Mouse (Mus musculus): ENCODE data around the gene Vamp2.

Vamp2 gene

DNA sequence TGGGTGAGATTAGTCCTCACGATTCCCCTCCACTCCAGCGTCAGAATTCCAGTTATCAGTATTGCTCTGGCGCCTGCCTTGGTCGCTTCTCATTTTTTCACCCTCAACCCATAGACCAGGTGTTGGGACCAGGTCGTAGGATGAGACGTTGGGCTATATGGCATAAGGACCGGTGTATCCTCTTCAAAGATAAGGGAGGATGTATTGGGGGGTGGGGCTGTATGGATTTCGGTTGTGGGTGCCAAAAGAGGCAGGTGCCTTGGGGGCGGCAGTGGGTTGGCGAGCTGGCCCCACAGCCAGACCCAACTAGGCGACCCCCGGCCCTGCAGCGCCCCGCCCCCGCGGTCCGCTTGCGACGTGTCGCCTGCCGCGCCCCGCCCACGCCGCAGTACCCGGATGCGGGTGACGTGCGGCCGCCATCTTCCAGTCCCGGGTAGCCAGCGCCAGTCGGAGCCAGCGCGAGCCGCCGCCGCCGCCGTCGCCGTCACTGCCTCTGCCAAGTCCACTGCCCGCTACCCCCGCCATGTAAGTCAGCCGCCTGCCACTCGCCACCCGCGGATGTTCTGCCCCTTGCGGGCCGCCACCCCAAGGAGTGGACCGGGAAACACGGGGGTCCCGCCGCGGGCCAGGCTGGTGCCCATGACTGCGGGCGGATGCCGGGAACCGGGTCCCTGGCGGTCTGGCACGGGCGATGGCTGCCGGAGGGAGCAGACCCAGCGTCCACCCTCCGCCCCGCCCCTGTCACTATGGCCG lies at the start of gene Vamp2:
Gene Vamp2 (plus strand): TSS at position 388 of the 753 bp plus-strand sequence.
- ATAC-seq (ENCODE audit: low TSS enrichment), result peak; percentile 47

DNA sequence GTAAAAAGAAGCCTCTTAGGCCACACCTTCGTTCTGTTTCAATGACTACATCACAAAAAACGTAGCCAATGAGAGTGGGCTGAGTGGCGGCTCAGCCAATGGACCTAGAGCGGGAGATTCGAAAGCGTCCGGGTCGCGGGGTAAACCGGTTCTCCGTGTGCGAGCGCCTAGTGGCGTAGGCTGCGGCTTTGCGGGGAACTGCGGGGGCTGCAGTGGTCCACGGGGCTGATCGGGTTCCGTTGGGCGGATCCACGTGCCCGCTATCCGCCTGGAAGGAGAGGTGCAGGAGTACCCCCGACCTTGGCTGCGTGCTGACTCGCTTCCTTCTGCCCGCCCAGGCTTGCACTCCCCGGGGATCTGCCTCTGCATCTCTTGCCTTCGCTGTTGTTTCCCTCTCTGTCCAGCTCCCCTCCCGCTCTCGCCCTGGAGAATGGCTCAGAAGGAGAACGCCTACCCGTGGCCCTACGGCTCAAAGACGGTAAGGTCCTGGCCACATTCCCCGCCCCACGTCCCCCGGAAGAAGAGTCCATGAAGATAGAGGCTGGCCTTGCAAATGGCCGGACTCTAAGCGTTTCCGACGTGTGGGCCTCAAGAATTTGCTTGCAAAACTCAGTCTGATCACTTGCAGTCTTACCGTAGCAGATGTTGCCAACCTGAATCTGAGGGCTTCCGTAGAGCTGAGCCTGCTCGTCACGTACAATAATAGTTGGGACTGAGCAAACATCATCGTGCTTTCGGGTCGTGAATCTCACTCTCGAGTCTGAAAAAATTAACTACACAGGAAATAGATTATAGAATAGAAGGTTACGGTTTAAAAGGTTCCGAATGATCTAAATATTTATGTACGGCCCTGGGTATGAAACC lies 42.5 kb upstream of the Vamp2 start, which contains the start of gene Aurkb:
Gene Aurkb (plus strand): TSS at position 117 of the 864 bp plus-strand sequence.
- ATAC-seq (ENCODE audit: low TSS enrichment), result peak; percentile 64; the same call in 1 of the 2 replicates

DNA sequence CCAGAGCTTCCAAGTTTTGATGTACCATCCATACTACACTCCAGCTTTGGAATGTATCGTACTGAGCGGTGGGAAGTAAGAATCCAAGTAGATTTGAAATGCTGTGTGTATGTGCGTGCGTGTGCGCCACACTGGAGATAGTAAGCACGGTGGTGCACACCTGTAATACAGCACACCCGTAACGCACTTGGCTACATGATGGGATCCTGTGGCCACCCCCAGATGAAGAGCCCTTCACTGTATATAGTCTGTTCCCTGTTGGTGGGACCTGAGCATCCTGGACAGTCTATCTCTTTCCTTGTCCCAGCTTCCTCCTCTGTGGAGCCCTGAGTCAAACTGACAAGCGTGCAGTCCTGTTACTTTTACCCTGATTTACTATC lies 41.9 kb upstream of the Vamp2 start:
- ATAC-seq (ENCODE audit: low TSS enrichment), result no peak

DNA sequence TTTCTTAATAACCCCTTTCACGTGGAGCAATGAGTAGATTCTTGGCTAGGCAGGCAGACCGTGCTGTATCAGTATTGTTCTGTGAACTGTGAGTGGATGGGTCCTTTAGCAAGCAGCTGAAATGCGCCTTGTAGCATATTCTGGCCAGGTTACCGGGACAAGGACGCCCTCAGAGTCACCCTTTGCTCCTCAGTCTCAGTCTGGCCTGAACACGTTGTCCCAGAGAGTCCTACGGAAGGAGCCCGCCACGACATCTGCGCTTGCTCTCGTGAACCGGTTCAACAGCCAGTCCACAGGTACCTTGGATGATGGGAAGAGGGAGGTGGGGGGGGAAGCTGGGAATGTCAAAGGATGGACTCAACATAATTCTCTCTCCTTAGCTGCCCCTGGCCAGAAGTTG lies 40.7 kb upstream of the Vamp2 start:
- ATAC-seq (ENCODE audit: low TSS enrichment), result no peak

DNA sequence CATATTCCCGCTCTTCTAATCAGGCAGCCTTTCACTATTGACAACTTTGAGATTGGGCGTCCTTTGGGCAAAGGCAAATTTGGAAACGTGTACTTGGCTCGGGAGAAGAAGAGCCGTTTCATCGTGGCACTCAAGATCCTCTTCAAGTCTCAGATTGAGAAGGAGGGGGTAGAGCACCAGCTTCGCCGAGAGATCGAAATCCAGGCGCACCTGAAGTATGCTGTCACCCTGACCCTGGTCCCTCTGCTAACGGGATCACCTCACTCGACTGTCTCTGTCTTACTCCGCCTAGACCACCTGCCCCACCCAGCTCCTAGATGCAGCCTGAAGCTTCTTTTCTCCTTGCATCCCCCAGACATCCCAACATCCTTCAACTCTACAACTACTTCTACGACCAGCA lies 40.1 kb upstream of the Vamp2 start:
- no peak for ATAC-seq (ENCODE audit: low TSS enrichment)

DNA sequence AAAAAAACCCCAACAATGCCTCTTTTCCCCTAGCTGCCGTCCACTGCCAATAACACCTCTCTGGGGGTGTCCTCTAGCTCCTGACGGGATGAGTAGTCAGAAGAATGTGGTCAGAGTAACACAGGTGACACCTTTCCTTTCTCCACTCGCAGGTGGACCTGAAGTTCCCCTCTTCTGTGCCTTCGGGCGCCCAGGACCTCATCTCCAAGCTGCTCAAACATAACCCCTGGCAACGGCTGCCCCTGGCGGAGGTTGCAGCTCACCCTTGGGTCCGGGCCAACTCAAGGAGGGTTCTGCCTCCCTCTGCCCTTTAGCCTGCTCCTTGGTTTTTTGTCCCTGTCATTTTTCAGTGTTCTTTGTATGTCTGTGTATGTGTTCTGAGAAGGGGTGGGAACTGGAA lies 37.5 kb upstream of the Vamp2 start:
- no peak for ATAC-seq (ENCODE audit: low TSS enrichment)

DNA sequence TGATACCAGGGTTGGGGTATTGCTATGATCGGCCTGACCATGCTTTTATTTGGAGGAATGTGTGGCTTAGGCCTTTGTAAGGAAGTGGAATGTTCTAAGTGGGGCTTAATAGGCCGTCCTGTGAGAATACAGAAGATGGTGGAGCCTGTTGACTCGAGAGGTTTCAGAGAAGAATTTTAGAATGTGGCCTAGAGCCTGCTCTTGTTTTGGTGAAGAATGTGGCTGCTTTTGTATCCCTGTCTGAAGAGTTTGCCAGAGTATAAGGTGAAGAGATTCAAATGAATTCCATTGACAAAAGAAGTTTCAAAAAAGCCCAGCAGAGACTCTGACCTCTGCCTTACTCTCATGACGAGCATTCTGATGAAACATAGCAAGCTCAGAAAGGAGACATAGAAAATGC lies 36.5 kb upstream of the Vamp2 start:
- ATAC-seq (ENCODE audit: low TSS enrichment), result no peak

DNA sequence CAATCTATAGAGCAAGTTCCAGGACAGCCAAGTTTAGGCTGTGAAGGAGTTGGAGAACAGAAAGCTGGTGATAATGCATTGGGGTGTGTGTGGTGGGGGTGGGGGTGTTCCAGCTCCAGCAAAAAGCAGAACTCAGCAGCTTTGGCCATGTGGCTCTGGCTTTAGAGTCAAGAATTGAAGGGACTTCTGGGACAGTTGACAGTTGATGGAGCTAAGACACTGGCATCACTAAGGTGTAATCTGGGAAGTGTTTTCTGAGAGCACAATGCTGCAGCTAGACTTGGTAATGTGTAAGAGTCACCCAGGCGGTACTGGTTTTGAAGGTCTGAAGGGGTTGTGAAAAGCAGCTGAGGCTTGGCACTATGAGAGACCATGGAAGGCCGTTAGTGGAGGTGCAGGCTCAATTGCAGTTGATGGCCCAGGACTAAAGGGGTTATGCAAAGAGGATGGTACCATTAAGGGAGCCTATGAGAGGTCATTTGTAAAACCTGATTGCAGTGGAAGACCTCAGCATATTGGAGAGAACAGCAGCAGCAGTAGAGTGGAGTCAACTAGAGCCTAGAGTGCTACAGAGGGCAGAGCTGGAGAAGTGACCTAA lies 35.4 kb upstream of the Vamp2 start:
- ATAC-seq (ENCODE audit: low TSS enrichment), result no peak

DNA sequence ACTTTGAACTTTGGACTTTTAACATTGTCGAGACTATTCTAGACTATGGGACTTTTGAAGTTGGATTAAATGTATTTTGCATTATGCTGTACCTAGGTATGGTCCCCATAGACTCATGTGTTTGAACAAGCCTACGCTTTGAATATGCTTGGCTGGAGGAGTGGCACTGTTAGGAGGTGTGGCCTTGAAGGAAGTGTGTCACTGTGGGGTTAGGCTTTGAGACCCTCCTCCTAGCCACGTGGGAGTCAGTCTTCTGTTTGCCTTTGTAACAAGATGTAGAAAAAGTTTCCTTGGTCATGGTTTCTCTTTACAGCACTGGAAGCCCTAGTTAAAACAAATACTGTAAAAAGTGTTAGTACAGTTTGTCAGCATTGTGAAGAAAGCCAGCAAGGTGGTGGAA lies 34.4 kb upstream of the Vamp2 start:
- no peak for ATAC-seq (ENCODE audit: low TSS enrichment)

DNA sequence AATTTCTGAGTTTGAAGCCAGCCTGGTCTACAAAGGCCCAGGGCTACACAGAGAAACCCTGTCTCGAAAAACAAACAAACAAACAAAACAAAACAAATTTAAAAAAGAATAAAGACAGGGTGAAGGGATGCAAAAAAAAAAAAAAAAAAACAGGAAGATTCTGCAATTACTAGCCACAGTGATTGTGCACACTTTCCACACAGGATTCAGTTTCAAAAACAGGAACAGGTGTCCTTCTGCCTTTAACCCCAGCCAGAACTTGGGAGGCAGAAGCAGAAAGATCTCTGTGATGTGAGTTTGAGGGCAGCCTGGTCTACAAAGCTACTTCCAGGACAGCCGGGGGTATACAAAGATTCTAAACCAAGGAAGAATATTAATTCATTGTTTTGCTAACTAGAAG lies 30.0 kb upstream of the Vamp2 start:
- ATAC-seq (ENCODE audit: low TSS enrichment), result no peak

DNA sequence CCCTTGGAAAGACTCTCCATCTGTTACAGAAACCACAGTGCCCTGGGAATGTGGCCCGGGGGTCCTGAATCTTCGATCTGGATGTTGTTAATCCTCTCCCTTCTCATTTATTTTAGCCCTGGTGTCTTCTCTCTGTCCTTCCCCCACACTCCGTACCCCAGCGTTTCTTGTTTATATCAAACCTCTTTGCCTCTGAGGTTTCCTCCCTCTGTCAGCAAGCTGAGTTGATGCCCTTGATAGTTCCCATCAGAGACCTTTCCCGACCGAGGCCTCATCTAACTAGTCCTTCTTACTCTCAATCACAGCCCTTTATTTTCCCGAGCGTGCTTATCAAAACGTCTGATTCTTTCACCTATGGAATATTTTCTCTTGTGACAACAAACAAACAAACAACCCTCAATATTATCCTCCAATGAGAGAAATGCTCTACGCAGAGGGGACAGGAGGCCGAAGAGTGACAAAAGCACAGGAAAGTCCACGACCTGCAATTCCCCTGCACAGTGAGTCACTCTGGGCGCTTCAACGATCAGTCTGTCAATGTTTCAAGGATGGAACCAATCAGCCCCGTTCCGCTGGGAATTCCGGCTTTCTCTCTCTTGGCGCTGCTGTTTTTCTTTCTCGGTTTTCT lies 29.4 kb upstream of the Vamp2 start:
- peak; percentile 15; the same call in 1 of the 2 replicates for ATAC-seq (ENCODE audit: low TSS enrichment)

DNA sequence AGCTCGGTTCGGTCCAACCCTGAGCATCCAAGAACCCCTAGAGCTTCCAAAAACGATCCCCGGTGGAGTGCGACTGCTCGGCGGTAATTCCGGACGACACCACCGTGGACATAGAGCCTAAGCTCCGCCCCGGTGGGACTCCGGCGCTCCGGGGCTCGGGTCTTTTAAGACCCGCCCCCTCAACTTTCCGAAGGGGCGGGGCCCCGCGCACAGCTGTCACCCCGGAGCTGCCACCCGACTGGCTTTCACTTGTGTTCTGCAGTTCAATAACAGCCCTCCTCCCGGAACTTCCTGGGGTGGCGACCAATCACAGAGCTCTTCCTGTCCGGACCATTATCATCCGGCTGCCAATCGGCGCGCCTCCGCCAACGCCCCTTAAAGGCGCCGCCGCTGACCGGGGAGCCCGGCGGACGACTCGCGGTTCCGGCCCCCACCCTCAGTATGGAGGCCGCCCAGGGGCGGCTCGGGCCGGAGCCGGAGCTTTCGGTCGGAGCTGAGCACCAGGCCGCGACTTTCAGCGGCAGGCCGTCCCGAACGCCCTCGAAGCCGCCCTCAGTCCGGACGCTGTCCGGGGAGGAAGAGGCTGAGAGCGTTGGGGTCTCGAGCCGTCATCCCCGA lies 28.8 kb upstream of the Vamp2 start, which contains the start of gene Borcs6:
Gene Borcs6 (plus strand): TSS at position 361 of the 618 bp plus-strand sequence.
- peak; percentile 89 for ATAC-seq (ENCODE audit: low TSS enrichment)

DNA sequence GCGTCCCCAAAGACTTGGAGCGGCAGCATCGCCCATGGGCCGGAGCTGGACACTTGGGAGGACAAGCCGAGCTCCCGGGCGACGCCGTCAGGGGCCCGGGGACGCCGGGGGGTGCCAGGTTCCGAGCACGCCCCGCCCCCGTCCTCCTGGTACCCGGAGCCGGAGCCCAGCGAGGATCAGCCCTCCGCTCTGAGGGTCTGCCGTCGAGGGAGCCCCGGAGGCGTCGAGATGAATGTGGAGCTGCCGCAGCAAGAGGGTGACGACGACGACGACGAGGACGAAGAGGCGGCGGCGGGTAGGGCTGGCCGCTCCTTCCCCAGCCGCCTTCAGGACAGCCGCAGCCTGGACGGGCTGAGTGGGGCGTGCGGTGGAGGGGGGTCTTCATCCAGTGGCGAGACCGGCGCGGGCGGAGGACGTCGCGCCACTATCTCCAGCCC lies 28.3 kb upstream of the Vamp2 start:
- ATAC-seq (ENCODE audit: low TSS enrichment), result peak; percentile 3; the same call in 1 of the 2 replicates

DNA sequence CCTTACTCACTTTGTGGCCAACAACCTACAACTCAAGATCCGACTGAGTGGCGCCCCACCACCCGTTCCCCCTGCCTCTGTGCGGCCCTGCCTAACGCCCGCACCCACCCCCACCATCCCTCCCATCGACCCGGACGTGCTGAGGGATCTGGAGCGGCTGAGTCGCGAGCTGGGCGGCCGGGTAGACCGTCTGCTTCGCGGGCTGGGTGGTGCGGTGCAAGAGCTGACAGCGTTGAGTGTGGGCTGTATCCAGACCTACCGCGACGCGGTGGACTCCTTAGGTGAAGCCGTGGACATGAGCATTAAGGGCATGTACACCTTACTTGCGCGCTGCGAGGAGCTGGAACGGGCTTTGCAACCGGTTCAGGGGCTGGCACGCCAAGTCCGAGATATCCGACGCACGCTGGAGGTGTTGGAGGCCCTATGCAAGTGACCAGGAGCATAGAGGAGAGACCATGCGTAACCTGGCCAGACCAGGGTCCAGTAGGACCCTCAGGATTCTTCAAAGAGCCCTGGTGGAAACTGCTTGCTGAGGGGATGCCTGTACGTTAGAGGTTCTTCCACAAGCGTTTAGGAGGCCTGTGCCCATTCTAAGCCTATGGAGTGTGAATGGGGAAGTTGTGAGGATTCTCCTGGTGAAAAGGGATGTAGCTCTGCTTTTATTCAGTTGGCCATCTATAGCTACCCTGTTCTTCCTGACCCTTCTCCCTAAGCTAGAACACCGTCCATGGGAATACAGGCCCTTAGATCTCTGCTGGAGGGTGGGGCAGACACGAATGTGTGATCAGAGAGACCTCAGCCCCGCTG lies 27.6 kb upstream of the Vamp2 start:
- ATAC-seq (ENCODE audit: low TSS enrichment), result no peak

DNA sequence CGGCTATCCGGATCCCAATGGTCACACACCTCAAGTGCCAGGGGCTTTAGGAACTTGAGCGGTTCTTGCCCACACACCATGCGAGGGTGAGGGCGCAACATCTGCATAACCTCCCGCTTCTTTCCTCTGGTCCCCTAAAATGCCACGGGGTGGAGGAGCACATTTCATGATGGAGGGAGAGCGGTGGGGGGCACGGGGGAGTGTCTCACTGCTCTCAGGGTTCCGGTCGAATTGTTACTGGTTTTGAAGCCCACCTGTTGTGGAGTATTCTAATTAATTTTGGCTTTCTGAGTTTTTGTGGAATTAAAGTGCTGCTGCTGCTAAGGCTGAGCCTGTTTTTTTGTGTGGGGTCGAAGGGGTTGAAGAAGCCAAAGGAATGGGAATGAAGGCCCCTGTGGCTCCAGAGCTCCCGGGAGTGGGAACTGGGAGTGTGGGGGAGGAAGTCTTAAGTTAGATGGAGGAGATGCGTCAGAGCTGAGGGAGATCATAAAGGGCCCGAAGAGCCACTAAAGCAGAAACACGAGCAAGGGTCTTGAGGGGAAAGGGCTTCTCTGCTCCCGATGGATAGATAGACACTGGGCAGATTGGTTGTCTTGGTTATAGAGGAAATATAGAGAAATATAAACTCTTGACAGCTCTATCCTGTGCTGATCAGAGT lies 26.9 kb upstream of the Vamp2 start:
- ATAC-seq (ENCODE audit: low TSS enrichment), result no peak

DNA sequence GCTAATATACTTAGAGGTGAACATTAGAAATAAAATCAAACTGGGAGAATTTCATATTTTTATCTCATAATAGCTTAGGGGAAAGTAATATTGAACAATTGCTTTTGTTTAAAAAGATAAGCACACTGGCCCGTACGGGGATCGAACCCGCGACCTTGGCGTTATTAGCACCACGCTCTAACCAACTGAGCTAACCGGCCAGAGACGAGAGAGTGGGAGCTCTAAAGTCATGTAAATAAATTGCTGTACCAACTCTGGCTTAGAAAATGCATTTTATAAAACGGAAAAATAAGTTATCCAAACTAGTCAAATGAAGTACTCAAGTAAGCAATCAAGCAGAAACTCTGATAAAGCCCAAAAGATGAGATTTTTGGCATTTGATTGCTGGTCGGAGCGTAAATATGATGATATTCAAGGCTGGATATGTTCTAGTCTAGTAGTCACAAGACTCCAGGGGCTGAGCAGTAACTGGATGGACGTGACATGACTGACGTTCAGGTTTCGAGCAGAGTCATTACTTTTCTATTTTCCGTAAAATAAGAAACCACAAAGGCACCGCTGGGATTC lies 26.0 kb upstream of the Vamp2 start:
- no peak for ATAC-seq (ENCODE audit: low TSS enrichment)

DNA sequence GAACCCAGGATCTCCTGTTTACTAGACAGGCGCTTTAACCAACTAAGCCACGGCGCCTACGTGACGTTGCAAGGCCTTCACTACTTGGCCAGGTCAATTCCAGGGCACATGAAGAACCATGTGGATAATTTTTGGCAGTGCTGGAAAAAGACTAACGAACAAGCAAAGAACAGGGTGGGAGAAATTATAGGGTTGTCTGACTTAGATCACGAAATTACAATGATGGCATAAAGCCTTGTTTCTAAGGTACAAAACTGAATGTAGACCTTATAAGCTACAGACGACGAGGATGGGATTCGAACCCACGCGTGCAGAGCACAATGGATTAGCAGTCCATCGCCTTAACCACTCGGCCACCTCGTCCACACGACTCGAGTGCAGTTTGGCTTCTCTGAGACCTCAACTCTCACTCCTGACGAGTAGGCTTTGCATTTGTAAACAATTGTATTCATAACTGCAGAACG lies 25.5 kb upstream of the Vamp2 start:
- no peak for ATAC-seq (ENCODE audit: low TSS enrichment)

DNA sequence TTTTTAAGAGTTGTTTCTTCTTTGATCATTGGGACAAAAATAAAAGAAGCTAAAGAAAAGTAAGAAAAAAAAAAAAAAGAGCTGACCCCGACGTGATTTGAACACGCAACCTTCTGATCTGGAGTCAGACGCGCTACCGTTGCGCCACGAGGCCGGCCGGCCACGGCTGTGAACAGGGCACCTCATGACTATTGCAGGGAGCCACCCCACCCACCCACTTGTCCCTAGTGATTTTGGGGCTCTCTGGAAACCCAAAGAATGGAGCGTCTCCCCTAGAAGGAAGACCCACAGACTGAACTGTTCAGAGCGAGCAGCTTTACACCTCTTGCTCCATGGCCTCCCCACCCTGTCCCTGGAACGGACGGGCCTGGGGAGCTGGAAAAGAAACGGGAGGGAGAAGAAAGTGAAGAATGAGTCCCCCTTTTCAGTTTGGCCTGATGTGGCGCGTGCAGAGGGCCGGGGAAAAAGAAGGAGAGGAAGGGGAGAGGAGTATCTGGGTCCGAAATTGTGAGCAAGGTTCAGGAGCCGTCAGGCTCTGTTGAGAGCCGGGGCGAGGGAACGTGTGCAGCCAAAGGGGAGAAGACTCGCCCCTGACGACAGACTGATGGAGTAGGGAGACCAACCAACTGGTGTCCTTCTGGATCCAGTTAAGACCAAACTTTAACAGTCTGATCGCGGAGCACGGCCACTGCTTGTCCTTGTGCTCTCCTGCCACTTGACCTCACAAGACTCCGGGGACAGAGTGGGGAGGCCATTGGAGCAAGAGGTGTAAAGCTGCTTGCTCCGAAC lies 24.7 kb upstream of the Vamp2 start:
- no peak for ATAC-seq (ENCODE audit: low TSS enrichment)

Data from frontal cortex, adult (tissue).